Mouse (Mus musculus) MEL (cell line): ENCODE measurements at regions not wholly inside any gene's neighbourhood (a gene's known extent, or its start where the extent isn't known, plus 50 kb on each side); places are given as distances from the start of the nearest gene placed in this dataset.

Source experiments
- DNase-seq: peaks from one replicate; pipeline ENCODE4 v3.0.0; 2011; ENCODE audit warnings: low read depth, low spot score
- H3K27ac ChIP-seq: 2 replicates; pipeline ENCODE4 v1.5.1; 2012; ENCODE audit warnings: low read depth, mild to moderate bottlenecking, control low read depth, low read length, moderate library complexity; ENCODE audit not compliant: control insufficient read depth
- H3K27me3 ChIP-seq, 2 experiments: fragments of 150-350 bp in 1 of 2; sonication (generic) in 1 of 2; 2 replicates each; pipeline ENCODE4 v1.6.1; 2012; ENCODE audit warnings: low read length in 2 of 2, mild to moderate bottlenecking in 2 of 2, improper control_type of control experiment in 1 of 2, moderate library complexity in 1 of 2; ENCODE audit not compliant: insufficient read depth in 2 of 2, control insufficient read depth in 1 of 2
- H3K36me3 ChIP-seq, 2 experiments: 2 replicates each; pipeline ENCODE4 v1.6.1; 2012 to 2014; ENCODE audit warnings: low read length in 2 of 2, improper control_type of control experiment in 1 of 2, inconsistent platforms in 1 of 2, mild to moderate bottlenecking in 1 of 2; ENCODE audit not compliant: insufficient read depth in 2 of 2, control insufficient read depth in 1 of 2
- H3K4me1 ChIP-seq, 2 experiments: fragments of 150-350 bp in 1 of 2; sonication (generic) in 1 of 2; 2 replicates each; pipeline ENCODE4 v1.6.1; 2012; ENCODE audit warnings: low read length in 2 of 2, improper control_type of control experiment in 1 of 2, mild to moderate bottlenecking in 1 of 2; ENCODE audit not compliant: insufficient read depth in 2 of 2, control insufficient read depth in 1 of 2
- H3K4me3 ChIP-seq, 2 experiments: fragments of 150-350 bp in 1 of 2; sonication (generic) in 1 of 2; 2 replicates each; pipeline ENCODE4 v1.5.1; 2012; ENCODE audit warnings: low read depth in 2 of 2, low read length in 2 of 2, mild to moderate bottlenecking in 2 of 2, moderate library complexity in 2 of 2, control low read depth in 1 of 2, improper control_type of control experiment in 1 of 2; ENCODE audit not compliant: control insufficient read depth in 1 of 2, insufficient read depth in 1 of 2
- H3K79me2 ChIP-seq: 2 replicates; pipeline ENCODE4 v1.6.1; 2012; ENCODE audit warnings: mild to moderate bottlenecking, low read length, moderate library complexity; ENCODE audit not compliant: control insufficient read depth, poor library complexity, insufficient read depth
- H3K9ac ChIP-seq: 2 replicates; pipeline ENCODE4 v1.6.1; 2012; ENCODE audit warnings: low read depth, mild to moderate bottlenecking, control low read depth, low read length, moderate library complexity; ENCODE audit not compliant: control insufficient read depth, poor library complexity, severe bottlenecking
- H3K9me3 ChIP-seq: fragments of 150-350 bp; sonication (generic); replicated peaks from 2 replicates; pipeline ENCODE4 v1.6.1; 2012; ENCODE audit warnings: mild to moderate bottlenecking, low read length, improper control_type of control experiment, moderate library complexity; ENCODE audit not compliant: insufficient read depth
- GABPA ChIP-seq: IDR thresholded peaks from 2 replicates; pipeline ENCODE4 v1.6.1; 2012; ENCODE audit warnings: low read depth, mild to moderate bottlenecking, inconsistent platforms, low read length, improper control_type of control experiment, moderate library complexity
- GATA1 ChIP-seq: IDR thresholded peaks from 2 replicates; pipeline ENCODE4 v1.6.1; 2011; ENCODE audit warnings: low read depth, low read length, improper control_type of control experiment
- KAT2A ChIP-seq: conservative IDR thresholded peaks from 2 replicates; pipeline ENCODE4 v1.6.1; 2012; ENCODE audit warnings: low read depth, low read length, improper control_type of control experiment, inconsistent platforms
- MAFK ChIP-seq: IDR thresholded peaks from 2 replicates; pipeline ENCODE4 v1.6.1; 2011; ENCODE audit warnings: low read depth, mild to moderate bottlenecking, low read length, improper control_type of control experiment, borderline replicate concordance
- MEF2A ChIP-seq: IDR thresholded peaks from 2 replicates; pipeline ENCODE4 v1.6.1; 2014; ENCODE audit warnings: low read depth, mild to moderate bottlenecking, inconsistent platforms, low read length, improper control_type of control experiment; ENCODE audit not compliant: poor library complexity, insufficient replicate concordance, severe bottlenecking; ENCODE audit errors: extremely low read depth
- MYC ChIP-seq: IDR thresholded peaks from 2 replicates; pipeline ENCODE4 v1.6.1; 2011; ENCODE audit warnings: low read depth, mild to moderate bottlenecking, low read length, improper control_type of control experiment, moderate library complexity
- SIN3A ChIP-seq: IDR thresholded peaks from 2 replicates; pipeline ENCODE4 v1.6.1; 2012; ENCODE audit warnings: low read length, improper control_type of control experiment, inconsistent platforms
- SMC3 ChIP-seq: IDR thresholded peaks from 2 replicates; pipeline ENCODE4 v1.6.1; 2011; ENCODE audit warnings: low read depth, low read length, improper control_type of control experiment
- TAL1 ChIP-seq: IDR thresholded peaks from 2 replicates; pipeline ENCODE4 v1.6.1; 2012; ENCODE audit warnings: mild to moderate bottlenecking, inconsistent platforms, low read length, moderate library complexity, mixed read lengths
- USF1 ChIP-seq: IDR thresholded peaks from 2 replicates; pipeline ENCODE4 v1.6.1; 2014; ENCODE audit warnings: low read depth, mild to moderate bottlenecking, inconsistent platforms, low read length, improper control_type of control experiment, moderate library complexity
- ZKSCAN1 ChIP-seq: IDR thresholded peaks from 2 replicates; pipeline ENCODE4 v1.6.1; 2012; ENCODE audit warnings: low read depth, mild to moderate bottlenecking, inconsistent platforms, low read length, improper control_type of control experiment, moderate library complexity

GRCm38 (mm10) chr4:127814631-127815030 is 156.1 kb downstream of the CK137956 start:
- Histone ChIP-seq H3K36me3 (no peaks in the 10 kb centered on the region), H3K4me3 (no peak overlapping the region), H3K9me3 (no peaks in the 10 kb centered on the region), H3K79me2 (no peaks in the 10 kb centered on the region), H3K27me3 (no peaks in the 10 kb centered on the region), H3K4me1 (no peaks in the 10 kb centered on the region), H3K9ac (no peak overlapping the region), H3K27ac (no peak overlapping the region)
- DNase-seq: peak; percentile 4
- TF ChIP-seq USF1 (no peak), GABPA (no peak)

- Histone ChIP-seq H3K27ac (no peak overlapping the region), H3K27me3 (no peaks in the 10 kb centered on the region), H3K4me1 (no peaks in the 10 kb centered on the region), H3K79me2 (no peaks in the 10 kb centered on the region), H3K9me3 (no peaks in the 10 kb centered on the region), H3K36me3 (no peaks in the 10 kb centered on the region), H3K9ac (no peak overlapping the region), H3K4me3 (no peak overlapping the region)
- no peak for DNase-seq
- TF ChIP-seq ZKSCAN1 (no peak), SMC3 (no peak), USF1 (no peak), SIN3A (no peak)
These were observed 158.7 kb downstream of the CK137956 start for GRCm38 (mm10) chr4:127812047-127812545.

GRCm38 (mm10) chr4:127810899-127811510 is 159.7 kb downstream of the CK137956 start:
- no peaks in the 10 kb centered on the region for H3K79me2 ChIP-seq
- H3K27ac ChIP-seq: no peak overlapping the region
- no peaks in the 10 kb centered on the region for H3K27me3 ChIP-seq
- H3K36me3 ChIP-seq: no peaks in the 10 kb centered on the region
- no peak overlapping the region for H3K9ac ChIP-seq
- H3K9me3 ChIP-seq: no peaks in the 10 kb centered on the region
- no peaks in the 10 kb centered on the region for H3K4me1 ChIP-seq
- TF ChIP-seq TAL1 (no peak), ZKSCAN1 (no peak), GATA1 (no peak), KAT2A (no peak), MEF2A (no peak), SIN3A (no peak), MYC (no peak), MAFK (no peak)
- no peak overlapping the region for H3K4me3 ChIP-seq
- DNase-seq: no peak
